Mouse (Mus musculus) stomach, postnatal 0 days (tissue): ENCODE data around the gene Bhlha9.

Experiments used
- CTCF ChIP-seq: IDR thresholded peaks from 2 replicates; pipeline ENCODE4 v1.5.1; 2016; ENCODE audit warnings: antibody characterized with exemption, low read depth, mild to moderate bottlenecking, moderate library complexity
- EP300 ChIP-seq: optimal IDR thresholded peaks from 2 replicates; pipeline ENCODE3; 2016; ENCODE audit warnings: antibody characterized with exemption

GRCm38 (mm10) chr11:76650862-76651560 lies 21.3 kb upstream of the Bhlha9 start:
- TF ChIP-seq CTCF: no peak
- TF ChIP-seq EP300: no peak
